Mouse (Mus musculus): ENCODE results near the gene Tmem91. TPM values are rescaled to one million over a fixed set of nuclear protein-coding genes. Genes with fewer than 3 reads are reported as not detected.

Tmem91 gene
- total RNA-seq, 2 experiments from 2014 or later = not detected

DNA sequence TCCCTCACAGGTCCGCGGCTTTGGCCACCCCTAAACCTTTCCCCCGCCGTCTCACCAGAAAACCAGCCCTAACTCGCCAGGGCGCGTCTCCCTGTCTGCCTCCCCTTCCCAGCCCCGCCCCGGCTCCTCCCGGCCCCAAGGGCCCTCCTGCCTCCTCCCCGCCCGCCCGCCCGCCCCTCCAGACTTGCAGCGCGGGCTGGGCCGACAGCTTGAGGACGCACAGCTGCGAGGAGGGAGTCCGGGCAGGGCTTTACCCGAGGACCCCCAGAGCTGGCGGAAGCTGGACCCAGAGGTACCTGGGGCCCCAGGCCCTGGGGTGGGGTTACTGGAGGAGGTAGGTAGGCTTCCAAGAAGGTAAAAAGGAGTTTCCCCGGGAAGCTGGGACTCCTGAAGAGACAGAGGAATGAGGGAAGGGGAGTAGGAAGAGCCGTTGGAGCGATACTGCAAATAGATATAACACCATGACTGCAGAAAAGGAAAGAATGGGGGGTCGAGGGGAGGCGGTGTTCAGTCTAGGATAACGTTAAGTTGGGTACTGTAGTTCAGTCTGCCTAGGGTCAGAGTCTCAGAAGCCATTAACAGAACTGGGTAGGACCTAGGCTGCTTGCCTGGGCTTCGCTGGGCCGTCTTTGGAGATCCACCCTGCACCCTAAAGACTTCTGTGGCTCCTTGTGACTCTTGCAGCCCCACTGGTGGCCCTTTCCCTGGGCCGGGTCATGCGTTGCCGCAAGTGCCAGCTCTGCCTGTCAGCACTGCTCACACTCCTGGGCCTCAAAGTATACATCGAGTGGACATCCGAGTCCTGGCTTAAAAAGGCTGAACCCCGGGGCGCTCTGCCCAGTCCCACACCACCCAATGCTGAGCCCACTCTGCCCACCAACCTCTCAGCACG is 47.3 kb downstream of the Tmem91 start:
- peak; percentile 58 to 60 for DNase-seq (ENCODE audit: low spot score in 2 of 2)

DNA sequence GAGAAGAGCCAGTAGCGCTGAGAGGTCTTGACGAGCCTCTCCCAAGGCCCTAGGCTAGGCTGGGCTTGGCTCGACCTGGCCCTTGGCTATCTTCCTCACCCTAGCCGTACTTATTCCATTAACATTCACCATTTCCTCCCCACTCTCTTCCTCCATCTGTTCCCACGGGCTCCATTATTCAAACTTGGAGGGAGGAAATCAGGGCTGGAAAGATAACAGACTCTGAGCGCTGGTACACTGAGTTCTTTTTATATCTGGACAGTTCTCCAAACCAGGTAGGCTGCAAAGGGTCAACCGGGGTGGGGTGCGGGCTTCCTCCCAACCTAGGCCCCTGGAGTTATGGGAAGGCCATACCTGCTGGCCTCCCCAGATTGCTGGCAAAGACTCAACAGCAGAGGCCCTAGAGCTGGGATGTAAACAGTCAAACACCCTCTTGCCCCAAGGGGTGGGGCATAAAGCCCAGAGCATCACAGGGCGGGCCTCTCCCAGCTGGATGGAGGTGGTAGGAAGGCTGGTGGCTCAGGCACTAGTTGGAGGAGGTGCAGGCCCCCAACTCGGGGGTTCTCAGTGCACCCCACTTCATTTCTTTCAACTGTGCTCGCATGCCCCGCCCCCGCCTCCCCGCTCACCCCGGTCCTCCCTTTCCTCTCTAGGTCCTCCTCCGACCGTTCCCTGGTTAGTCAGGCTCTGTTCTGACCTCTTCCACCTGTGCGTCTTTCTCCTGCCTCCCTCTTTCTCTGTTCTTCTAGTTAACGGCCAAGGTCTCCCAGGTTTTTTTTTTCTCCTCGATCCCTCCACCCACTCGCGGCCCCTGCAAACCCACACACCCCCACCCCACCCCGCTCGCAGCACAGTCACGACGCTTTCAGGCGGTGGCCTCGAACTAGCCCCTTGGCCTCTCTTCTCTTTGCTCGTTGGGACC is 48.2 kb downstream of the Tmem91 start, which contains the start of gene B3gnt8:
B3gnt8 (plus strand) TSS at position 146 of the 922 bp plus-strand sequence.
- DNase-seq (ENCODE audit: low spot score in 2 of 2) = no peak

DNA sequence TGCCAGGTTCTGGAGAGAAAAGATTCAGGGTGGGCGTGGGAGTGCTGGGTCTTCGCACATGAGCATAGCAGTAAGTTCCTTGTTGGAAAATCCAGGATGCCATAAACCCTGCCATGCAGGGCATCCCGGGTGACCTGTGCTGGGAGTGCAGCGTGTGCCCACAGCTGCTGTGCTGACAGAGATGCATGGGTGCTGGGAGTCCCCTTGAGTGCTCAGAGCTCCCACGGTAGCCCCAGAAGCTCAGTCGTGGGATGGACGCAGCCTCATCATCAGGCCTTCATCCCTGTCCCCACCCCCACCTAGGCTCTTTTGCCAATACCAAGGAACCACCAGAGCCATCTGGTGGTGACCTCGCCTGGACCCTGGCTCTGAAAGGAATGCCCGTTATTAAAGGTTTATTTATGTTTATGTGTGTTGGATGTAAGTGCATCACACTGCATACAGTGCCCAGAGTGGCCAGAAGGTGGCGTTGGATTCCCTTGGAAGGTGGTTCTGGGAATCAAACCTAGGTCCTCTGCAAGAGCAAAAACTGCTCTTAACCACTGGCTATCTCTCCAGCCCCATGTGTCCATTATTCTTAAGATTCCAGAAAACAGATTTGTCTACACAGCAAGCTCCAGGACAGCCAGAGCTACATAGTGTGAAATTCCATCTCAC is 49.2 kb downstream of the Tmem91 start:
- no peak for DNase-seq (ENCODE audit: low spot score in 2 of 2)

DNA sequence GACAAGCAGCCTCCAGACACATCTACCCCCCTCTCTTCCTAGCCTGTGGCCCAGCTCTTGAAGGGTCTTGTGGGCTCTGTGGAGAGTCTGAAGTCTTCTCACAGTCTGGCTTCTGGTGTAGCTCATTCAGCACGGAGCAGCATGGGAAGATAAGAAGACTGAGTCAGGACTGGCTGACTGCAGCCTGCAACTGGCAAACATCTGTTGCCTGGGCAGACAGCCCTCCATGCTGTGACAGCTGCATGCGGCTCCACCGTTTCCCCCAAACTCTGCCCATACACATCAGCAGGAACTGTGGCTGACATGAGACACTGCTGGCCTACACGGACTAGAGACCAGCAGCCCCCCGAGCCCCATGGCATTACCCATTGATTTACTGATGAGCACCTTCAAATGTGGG is 50.1 kb downstream of the Tmem91 start:
- no peak for DNase-seq (ENCODE audit: low spot score in 2 of 2)

DNA sequence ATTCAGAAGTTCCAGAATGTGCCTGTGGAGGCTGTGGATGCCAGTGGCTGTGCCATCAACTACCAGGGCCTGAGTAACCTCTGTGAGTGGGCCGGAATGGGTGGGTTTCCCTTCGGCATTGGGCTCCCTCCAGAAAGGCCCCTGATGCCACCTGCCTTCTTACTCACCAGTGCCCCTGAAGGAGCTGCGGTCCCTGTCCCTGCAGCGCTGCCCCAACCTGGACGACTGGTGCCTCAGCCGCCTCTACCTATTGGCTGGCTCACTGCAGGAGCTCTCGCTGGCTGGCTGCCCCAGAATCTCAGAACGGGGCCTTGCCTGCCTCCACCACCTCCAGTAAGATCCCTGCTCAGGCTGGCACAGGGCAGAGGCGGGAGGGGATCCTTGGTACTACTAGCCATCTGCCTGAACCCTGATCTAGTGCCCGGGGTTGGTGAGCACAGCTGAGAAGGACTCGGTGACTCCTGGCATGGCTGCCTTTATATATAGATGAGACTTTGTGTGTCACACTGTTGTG is 51.1 kb downstream of the Tmem91 start:
- no peak for DNase-seq (ENCODE audit: low spot score in 2 of 2)

DNA sequence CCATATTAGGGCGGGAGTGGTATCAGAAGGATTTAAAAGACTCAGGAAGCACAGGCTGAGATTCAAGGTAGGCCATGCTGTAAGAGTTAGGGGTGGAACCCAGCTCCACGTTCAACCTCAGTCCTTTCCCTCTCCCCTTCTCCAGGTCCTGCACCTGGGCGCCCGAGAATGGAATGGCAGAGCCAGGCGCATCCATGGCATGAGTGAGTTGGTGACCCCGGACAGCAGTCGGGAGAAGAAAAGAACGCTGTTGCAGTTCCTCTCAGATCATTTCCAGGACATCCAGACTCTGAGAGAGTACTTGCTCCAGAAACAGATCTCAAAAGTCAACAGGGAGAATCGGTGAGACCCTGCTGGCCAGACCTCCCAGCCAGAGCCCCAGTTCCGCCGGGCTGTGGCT is 54.2 kb downstream of the Tmem91 start:
- DNase-seq (ENCODE audit: low spot score in 2 of 2) = peak in 1 of 2 experiments; percentile 19

DNA sequence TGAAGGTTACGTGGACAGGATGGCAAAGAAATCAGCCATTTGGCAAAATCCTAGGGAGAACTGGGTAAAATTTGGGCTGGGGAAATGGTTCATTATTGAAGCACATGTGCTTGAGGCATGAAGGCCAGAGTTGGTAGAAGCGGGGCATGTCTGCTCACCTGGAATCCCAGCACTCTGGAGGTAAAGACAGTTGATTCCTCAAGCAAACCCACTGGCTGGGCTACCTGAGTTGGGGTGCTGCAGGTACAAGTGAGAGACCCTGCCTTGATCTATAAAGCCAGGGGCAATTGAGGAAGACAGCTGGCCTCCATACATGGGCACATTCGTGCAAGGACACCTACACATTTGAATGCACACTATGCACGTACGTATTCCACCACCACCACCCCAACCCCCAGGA is 54.9 kb downstream of the Tmem91 start:
- peak in 1 of 2 experiments; percentile 9 for DNase-seq (ENCODE audit: low spot score in 2 of 2)

DNA sequence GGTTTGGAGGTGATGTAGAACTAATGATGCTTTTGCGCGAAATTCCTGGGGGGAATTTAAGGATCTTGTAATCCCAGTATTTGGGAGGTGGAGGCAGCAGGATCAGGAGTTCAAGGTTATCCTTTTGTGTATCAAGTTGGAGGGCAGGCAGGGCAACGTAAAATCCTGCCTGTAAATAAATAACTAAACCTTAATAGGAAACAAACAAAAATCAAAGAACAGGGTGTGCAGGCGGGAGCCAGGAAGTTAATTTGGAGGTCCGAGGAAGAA is 55.3 kb downstream of the Tmem91 start:
- DNase-seq (ENCODE audit: low spot score in 2 of 2) = no peak

Other genes starting within 250 kb of the Tmem91 start
- 10 to 100 TPM in 1 of 2 experiments, 1 to 10 TPM in 1; 9.3 to 34.6 TPM for gene Ceacam1, start 197.6 kb downstream of the Tmem91 start, total RNA-seq (2021)
- 1 to 10 TPM; 1.0 to 3.7 TPM for gene Ceacam2, start 135.3 kb downstream of the Tmem91 start, total RNA-seq (2021)
- not detected for gene Erich4, start 59.3 kb downstream of the Tmem91 start, total RNA-seq (2021)
- 10 to 100 TPM; 24.2 to 30.5 TPM for gene Dmac2, start 55.8 kb downstream of the Tmem91 start, total RNA-seq (2021)
- 1 to 10 TPM; 2.7 to 2.8 TPM for gene B3gnt8, start 48.5 kb downstream of the Tmem91 start, total RNA-seq (2021)
- gene Bckdha, start 16.2 kb downstream of the Tmem91 start, total RNA-seq (2021) = 100 to 1,000 TPM; 232 to 288 TPM
- gene Exosc5, start 16.0 kb downstream of the Tmem91 start, total RNA-seq (2021) = 10 to 100 TPM; 38.0 to 49.3 TPM
- 10 to 100 TPM; 15.0 to 16.2 TPM for gene B9d2, start 5.6 kb upstream of the Tmem91 start, total RNA-seq (2021)
- 10 to 100 TPM; 26.2 to 36.0 TPM for gene Tgfb1, start 11.8 kb upstream of the Tmem91 start, total RNA-seq (2021)
- gene Ccdc97, start 43.9 kb upstream of the Tmem91 start, total RNA-seq (2021) = 10 to 100 TPM; 52.1 to 53.0 TPM
- gene Hnrnpul1, start 79.6 kb upstream of the Tmem91 start, total RNA-seq (2021) = 10 to 100 TPM; 83.8 to 94.4 TPM
- gene Axl, start 113.5 kb upstream of the Tmem91 start, total RNA-seq (2021) = 10 to 100 TPM; 41.9 to 66.9 TPM
- 1 to 10 TPM; 3.4 to 4.3 TPM for gene Cyp2s1, start 141.7 kb upstream of the Tmem91 start, total RNA-seq (2021)
- gene Cyp2b10, start 222.5 kb upstream of the Tmem91 start, total RNA-seq (2021) = 10 to 100 TPM in 1 of 2 experiments, 1 to 10 TPM in 1; 8.3 to 26.8 TPM

All from adrenal gland, adult 18-20 months (tissue).